Mouse (Mus musculus): ENCODE results near the gene Ryr1. TPM values are rescaled to one million over a fixed set of nuclear protein-coding genes. Genes with fewer than 3 reads are reported as not detected.

Gene Ryr1
- total and polyA plus RNA-seq, 2 experiments from 2014 or later: 0.04 to 0.15 TPM

DNA sequence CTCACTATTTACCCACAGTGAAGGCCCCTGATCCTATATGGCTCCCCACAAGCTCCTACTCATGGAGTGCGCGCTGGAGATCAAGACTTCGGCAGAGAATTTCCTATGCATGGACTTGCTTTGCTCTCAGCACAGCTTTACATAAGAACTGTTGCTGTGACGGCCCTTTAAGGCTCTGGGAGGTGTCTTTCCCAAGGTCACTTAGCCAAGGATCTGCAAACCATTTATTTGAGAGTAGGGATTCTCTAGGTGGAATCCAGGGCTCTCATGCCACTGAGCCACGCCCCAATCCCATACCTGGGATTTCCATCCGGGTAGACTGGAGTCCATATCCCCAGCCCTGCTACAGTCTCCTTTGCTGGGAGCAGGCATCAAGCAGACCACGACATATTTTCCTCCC, 107.8 kb downstream of the Ryr1 start:
- Histone ChIP-seq H3K4me1 (ENCODE audit: control insufficient read depth, insufficient read depth) (no peaks in the 10 kb centered on the region), H3K4me3 (ENCODE audit: low read depth, low read length) (no peak overlapping the region), H3K4me2 (ENCODE audit: low read depth, low read length) (no peak overlapping the region), H3K36me3 (replicated peaks; ENCODE audit: control insufficient read depth, insufficient read depth, low read length) (no peaks in the 10 kb centered on the region), H3K27me3 (ENCODE audit: control insufficient read depth, insufficient read depth, low read length) (peaks cover 37% of the 10 kb centered on the region), H3K9ac (replicated peaks; ENCODE audit: low read depth, low read length) (no peak overlapping the region), H3K27ac (ENCODE audit: low read depth) (no peak overlapping the region), H3K9me3 (replicated peaks; ENCODE audit: control insufficient read depth, low read length) (no peaks in the 10 kb centered on the region)
- ATAC-seq (ENCODE audit: insufficient read depth, low read depth): no peak
- WGBS: 73% methylated on average over 7 of the region's 7 CpGs
- TF ChIP-seq CTCF (IDR thresholded peaks at IDR 0.05; ENCODE audit: low read depth): no peak
- no peak for TF ChIP-seq EP300 (IDR thresholded peaks at IDR 0.05; ENCODE audit: low read depth)
- DNase-seq (ENCODE audit: low spot score): no peak

DNA sequence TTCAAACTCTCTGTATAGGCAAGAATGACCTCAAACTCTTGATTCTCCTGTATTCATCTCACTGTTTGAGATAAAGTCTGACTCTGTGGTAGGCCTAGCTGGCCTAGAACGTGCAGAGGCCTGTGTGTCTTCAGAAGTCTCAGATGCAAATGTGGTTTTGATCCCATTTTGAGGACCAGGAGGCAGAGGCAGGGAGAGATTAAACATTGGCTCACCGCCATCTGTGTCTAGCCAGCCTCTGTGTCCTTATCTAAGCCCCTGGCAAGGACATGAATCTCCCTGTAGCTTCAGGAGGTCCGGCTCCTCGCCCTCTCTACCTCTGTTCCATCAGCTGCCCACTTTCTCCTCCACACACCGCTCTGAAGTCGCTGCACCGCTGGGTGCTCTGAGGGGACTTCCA, 108.5 kb downstream of the Ryr1 start:
- no peaks in the 10 kb centered on the region for H3K4me1 ChIP-seq (ENCODE audit: control insufficient read depth, insufficient read depth)
- no peak overlapping the region for H3K4me2 ChIP-seq (ENCODE audit: low read depth, low read length)
- no peaks in the 10 kb centered on the region for H3K9me3 ChIP-seq (replicated peaks; ENCODE audit: control insufficient read depth, low read length)
- H3K27ac ChIP-seq (ENCODE audit: low read depth): no peak overlapping the region
- 63% methylated on average over 7 of the region's 7 CpGs for WGBS
- H3K27me3 ChIP-seq (ENCODE audit: control insufficient read depth, insufficient read depth, low read length): peaks cover 37% of the 10 kb centered on the region
- H3K4me3 ChIP-seq (ENCODE audit: low read depth, low read length): no peak overlapping the region
- no peaks in the 10 kb centered on the region for H3K36me3 ChIP-seq (replicated peaks; ENCODE audit: control insufficient read depth, insufficient read depth, low read length)
- TF ChIP-seq EP300 (IDR thresholded peaks at IDR 0.05; ENCODE audit: low read depth): no peak
- TF ChIP-seq CTCF (IDR thresholded peaks at IDR 0.05; ENCODE audit: low read depth): no peak
- no peak overlapping the region for H3K9ac ChIP-seq (replicated peaks; ENCODE audit: low read depth, low read length)
- ATAC-seq (ENCODE audit: insufficient read depth, low read depth): no peak
- DNase-seq (ENCODE audit: low spot score): no peak

DNA sequence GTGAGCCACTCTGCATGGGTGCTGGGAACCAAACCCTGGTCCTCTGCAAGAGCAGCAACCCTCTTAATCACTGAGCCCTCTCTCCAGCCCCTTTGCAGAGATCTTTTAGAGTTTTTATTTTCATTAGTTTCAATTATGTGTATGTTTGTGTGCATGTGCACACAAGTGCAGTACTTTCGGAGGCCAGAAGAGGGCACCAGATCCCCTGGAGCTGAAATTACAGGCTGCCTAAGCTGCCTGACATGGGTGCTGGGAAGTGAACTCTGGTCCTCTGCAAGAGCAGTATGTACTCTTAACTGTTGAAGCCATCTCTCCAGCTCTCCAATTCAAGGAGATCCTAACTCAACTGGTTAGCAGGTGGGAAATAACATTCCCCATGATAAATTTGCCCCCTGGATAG, 110.0 kb downstream of the Ryr1 start:
- 80% methylated on average over 1 of the region's 1 CpGs for WGBS
- DNase-seq (ENCODE audit: low spot score) (no peak), ATAC-seq (ENCODE audit: insufficient read depth, low read depth) (no peak)
- Histone ChIP-seq H3K9me3 (replicated peaks; ENCODE audit: control insufficient read depth, low read length) (no peaks in the 10 kb centered on the region), H3K4me1 (ENCODE audit: control insufficient read depth, insufficient read depth) (no peaks in the 10 kb centered on the region), H3K4me2 (ENCODE audit: low read depth, low read length) (no peak overlapping the region), H3K27me3 (ENCODE audit: control insufficient read depth, insufficient read depth, low read length) (peaks cover 28% of the 10 kb centered on the region), H3K36me3 (replicated peaks; ENCODE audit: control insufficient read depth, insufficient read depth, low read length) (no peaks in the 10 kb centered on the region), H3K9ac (replicated peaks; ENCODE audit: low read depth, low read length) (no peak overlapping the region), H3K27ac (ENCODE audit: low read depth) (no peak overlapping the region), H3K4me3 (ENCODE audit: low read depth, low read length) (no peak overlapping the region)
- TF ChIP-seq CTCF (IDR thresholded peaks at IDR 0.05; ENCODE audit: low read depth) (no peak), EP300 (IDR thresholded peaks at IDR 0.05; ENCODE audit: low read depth) (no peak)

DNA sequence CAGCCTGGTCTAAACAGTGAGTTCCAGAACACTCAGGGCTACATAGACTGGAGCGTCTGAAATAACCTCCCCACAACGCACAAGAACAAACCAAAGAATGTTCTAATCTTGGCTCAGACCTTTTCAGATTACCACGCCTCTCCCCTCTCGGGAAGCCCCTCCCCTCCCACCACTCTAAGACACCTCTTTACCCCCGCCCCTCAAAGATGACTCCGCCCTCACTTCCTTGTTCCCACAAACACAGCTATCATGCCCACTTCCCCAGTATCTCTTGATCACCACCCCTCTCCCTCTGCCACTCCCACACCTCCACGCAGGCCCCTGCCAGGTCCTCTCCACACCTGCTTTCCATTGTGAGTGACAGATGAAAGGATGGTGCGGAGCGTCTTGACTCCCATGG, 116.3 kb downstream of the Ryr1 start:
- DNase-seq (ENCODE audit: low spot score): no peak
- Histone ChIP-seq H3K9me3 (replicated peaks; ENCODE audit: control insufficient read depth, low read length) (no peaks in the 10 kb centered on the region), H3K4me2 (ENCODE audit: low read depth, low read length) (no peak overlapping the region), H3K27me3 (ENCODE audit: control insufficient read depth, insufficient read depth, low read length) (no peaks in the 10 kb centered on the region), H3K36me3 (replicated peaks; ENCODE audit: control insufficient read depth, insufficient read depth, low read length) (no peaks in the 10 kb centered on the region), H3K4me1 (ENCODE audit: control insufficient read depth, insufficient read depth) (no peaks in the 10 kb centered on the region), H3K9ac (replicated peaks; ENCODE audit: low read depth, low read length) (no peak overlapping the region), H3K4me3 (ENCODE audit: low read depth, low read length) (no peak overlapping the region), H3K27ac (ENCODE audit: low read depth) (no peak overlapping the region)
- WGBS: 48% methylated on average over 9 of the region's 9 CpGs
- no peak for ATAC-seq (ENCODE audit: insufficient read depth, low read depth)
- TF ChIP-seq CTCF (IDR thresholded peaks at IDR 0.05; ENCODE audit: low read depth): no peak
- TF ChIP-seq EP300 (IDR thresholded peaks at IDR 0.05; ENCODE audit: low read depth): no peak

DNA sequence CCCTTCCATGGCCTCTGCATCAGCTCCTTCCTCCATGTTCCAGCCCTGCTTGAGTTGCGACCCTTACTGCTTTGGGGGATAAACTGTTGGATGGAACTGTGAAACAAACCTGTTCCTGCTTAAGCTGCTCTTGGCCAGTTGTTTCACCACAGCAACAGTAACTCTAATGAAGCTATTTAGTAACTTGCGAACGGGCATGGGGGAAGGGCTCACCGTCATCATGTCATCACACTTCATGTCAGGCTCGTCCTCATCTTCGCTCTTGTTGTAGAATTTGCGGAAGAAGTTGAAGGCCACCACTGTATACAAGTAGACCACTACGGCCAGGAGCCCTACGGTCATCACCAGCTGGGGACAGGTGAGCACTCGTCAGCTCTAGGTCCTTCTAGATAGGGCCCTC, 116.8 kb downstream of the Ryr1 start:
- Histone ChIP-seq H3K9me3 (replicated peaks; ENCODE audit: control insufficient read depth, low read length) (no peaks in the 10 kb centered on the region), H3K4me3 (ENCODE audit: low read depth, low read length) (no peak overlapping the region), H3K4me1 (ENCODE audit: control insufficient read depth, insufficient read depth) (no peaks in the 10 kb centered on the region), H3K9ac (replicated peaks; ENCODE audit: low read depth, low read length) (no peak overlapping the region), H3K4me2 (ENCODE audit: low read depth, low read length) (no peak overlapping the region), H3K27me3 (ENCODE audit: control insufficient read depth, insufficient read depth, low read length) (no peaks in the 10 kb centered on the region), H3K27ac (ENCODE audit: low read depth) (no peak overlapping the region), H3K36me3 (replicated peaks; ENCODE audit: control insufficient read depth, insufficient read depth, low read length) (no peaks in the 10 kb centered on the region)
- no peak for DNase-seq (ENCODE audit: low spot score)
- no peak for ATAC-seq (ENCODE audit: insufficient read depth, low read depth)
- 94% methylated on average over 10 of the region's 10 CpGs for WGBS
- TF ChIP-seq CTCF (IDR thresholded peaks at IDR 0.05; ENCODE audit: low read depth): no peak
- no peak for TF ChIP-seq EP300 (IDR thresholded peaks at IDR 0.05; ENCODE audit: low read depth)

DNA sequence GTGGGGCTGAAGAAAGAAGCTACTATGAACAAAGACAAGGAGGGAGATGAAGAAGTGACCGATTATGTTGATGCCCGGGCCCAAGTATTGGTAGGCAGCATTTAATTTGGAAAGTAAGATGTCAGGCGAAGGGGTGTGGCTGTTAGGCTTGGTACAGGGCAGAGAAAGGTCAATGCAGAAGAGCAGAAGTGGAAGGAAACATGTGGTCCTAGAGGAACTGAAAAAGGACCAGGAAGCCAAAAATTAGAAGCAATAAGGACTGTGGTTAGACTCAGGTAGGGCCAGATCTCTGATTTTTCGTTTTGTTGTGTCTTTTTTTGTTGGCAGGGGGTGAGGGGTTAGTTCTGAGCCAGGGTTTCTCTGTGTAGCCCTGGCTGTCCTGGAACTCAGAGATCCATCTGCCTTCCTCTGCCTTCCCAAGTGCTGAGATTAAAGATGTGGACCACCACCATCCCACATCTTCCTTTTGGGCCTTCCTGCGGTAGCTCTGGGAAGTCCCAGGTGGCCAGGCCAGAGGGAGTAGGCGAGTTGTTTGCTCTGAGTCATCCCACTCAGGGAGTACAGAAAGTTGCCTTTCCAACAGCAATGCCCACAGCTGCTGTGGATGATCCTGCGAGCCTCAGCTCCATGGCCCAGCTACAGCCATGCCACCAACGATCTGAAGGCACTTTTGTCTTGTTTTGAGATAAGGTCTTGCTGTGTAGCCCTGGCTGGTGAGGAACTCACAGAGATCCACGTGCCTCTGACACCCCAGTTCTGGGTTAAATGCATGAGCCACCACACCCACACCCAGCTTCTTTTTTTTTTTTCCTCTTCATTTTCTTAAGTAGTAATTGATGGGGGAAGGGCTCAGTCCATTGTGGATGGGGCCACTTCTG, 117.5 kb downstream of the Ryr1 start:
- no peaks in the 10 kb centered on the region for H3K27me3 ChIP-seq (ENCODE audit: control insufficient read depth, insufficient read depth, low read length)
- H3K4me2 ChIP-seq (ENCODE audit: low read depth, low read length): no peak overlapping the region
- 61% methylated on average over 9 of the region's 9 CpGs for WGBS
- no peaks in the 10 kb centered on the region for H3K4me1 ChIP-seq (ENCODE audit: control insufficient read depth, insufficient read depth)
- DNase-seq (ENCODE audit: low spot score) (no peak), ATAC-seq (ENCODE audit: insufficient read depth, low read depth) (no peak)
- H3K36me3 ChIP-seq (replicated peaks; ENCODE audit: control insufficient read depth, insufficient read depth, low read length): no peaks in the 10 kb centered on the region
- no peaks in the 10 kb centered on the region for H3K9me3 ChIP-seq (replicated peaks; ENCODE audit: control insufficient read depth, low read length)
- H3K9ac ChIP-seq (replicated peaks; ENCODE audit: low read depth, low read length): no peak overlapping the region
- TF ChIP-seq CTCF (IDR thresholded peaks at IDR 0.05; ENCODE audit: low read depth) (no peak), EP300 (IDR thresholded peaks at IDR 0.05; ENCODE audit: low read depth) (no peak)
- H3K27ac ChIP-seq (ENCODE audit: low read depth): no peak overlapping the region
- no peak overlapping the region for H3K4me3 ChIP-seq (ENCODE audit: low read depth, low read length)
